Mouse (Mus musculus): ENCODE measurements around the gene Pigv. TPM values are rescaled to one million over a fixed set of nuclear protein-coding genes. Genes with fewer than 3 reads are reported as not detected.

Gene Pigv
- polyA plus RNA-seq, 1 experiment from 2014 or later, result 10.7 TPM

- no peak overlapping the region for H3K4me3 ChIP-seq (ENCODE audit: low read depth, low read length)
- H3K27me3 ChIP-seq (ENCODE audit: control insufficient read depth, insufficient read depth, low read length), result no peaks in the 10 kb centered on the region
- H3K9me3 ChIP-seq (ENCODE audit: control insufficient read depth, low read length), result no peaks in the 10 kb centered on the region
- no peak for ATAC-seq (ENCODE audit: low FRiP score)
- H3K27ac ChIP-seq (ENCODE audit: low read depth, low read length), result no peak overlapping the region
- no peak overlapping the region for H3K4me2 ChIP-seq (replicated peaks; ENCODE audit: low read depth, low read length)
- no peak overlapping the region for H3K9ac ChIP-seq (ENCODE audit: low read depth, low read length)
- WGBS, result 92% methylated on average over 11 of the region's 11 CpGs
- no peaks in the 10 kb centered on the region for H3K4me1 ChIP-seq (replicated peaks; ENCODE audit: control insufficient read depth, insufficient read depth, low read length)
- no peak for DNase-seq (ENCODE audit: low spot score)
- H3K36me3 ChIP-seq (ENCODE audit: control insufficient read depth, insufficient read depth, low read length), result 0 out of 2 replicates have a peak, but pooled peaks cover 4% of the 10 kb centered on the region
Measured at GRCm38 (mm10) chr4:133700905-133701368, 28.5 kb upstream of the Pigv start.

- ATAC-seq (ENCODE audit: low FRiP score) (no peak), DNase-seq (ENCODE audit: low spot score) (no peak)
- H3K4me3 ChIP-seq (ENCODE audit: low read depth, low read length), result no peak overlapping the region
- 91% methylated on average over 3 of the region's 3 CpGs for WGBS
- no peaks in the 10 kb centered on the region for H3K9me3 ChIP-seq (ENCODE audit: control insufficient read depth, low read length)
- no peaks in the 10 kb centered on the region for H3K4me1 ChIP-seq (replicated peaks; ENCODE audit: control insufficient read depth, insufficient read depth, low read length)
- no peak overlapping the region for H3K4me2 ChIP-seq (replicated peaks; ENCODE audit: low read depth, low read length)
- H3K27ac ChIP-seq (ENCODE audit: low read depth, low read length), result no peak overlapping the region
- H3K9ac ChIP-seq (ENCODE audit: low read depth, low read length), result no peak overlapping the region
- H3K36me3 ChIP-seq (ENCODE audit: control insufficient read depth, insufficient read depth, low read length), result peaks cover 22% of the 10 kb centered on the region
- H3K27me3 ChIP-seq (ENCODE audit: control insufficient read depth, insufficient read depth, low read length), result no peaks in the 10 kb centered on the region
Measured at GRCm38 (mm10) chr4:133695363-133695762, 22.9 kb upstream of the Pigv start.

DNA sequence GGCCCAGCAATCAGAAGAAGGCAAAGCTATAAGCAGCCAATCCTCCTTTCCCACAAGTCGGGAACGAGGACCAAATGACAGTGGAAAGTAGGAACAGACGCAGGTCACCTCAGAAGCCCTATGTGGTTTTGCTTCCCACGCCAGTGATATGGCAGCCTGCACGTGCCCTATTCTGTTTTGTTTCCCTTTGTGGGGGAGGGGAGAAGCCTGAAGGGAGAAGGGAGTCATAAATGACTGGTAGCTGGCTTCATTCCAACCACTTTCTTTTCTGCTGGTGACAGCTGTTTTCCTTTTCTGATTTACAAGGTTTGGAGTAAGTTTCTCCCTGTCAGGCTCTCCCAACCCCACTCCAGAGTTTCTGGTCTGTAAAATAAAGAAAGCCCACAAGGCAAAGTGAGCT lies 17.8 kb upstream of the Pigv start:
- no peak for DNase-seq (ENCODE audit: low spot score)
- no peak overlapping the region for H3K27ac ChIP-seq (ENCODE audit: low read depth, low read length)
- H3K9ac ChIP-seq (ENCODE audit: low read depth, low read length), result no peak overlapping the region
- no peaks in the 10 kb centered on the region for H3K27me3 ChIP-seq (ENCODE audit: control insufficient read depth, insufficient read depth, low read length)
- H3K36me3 ChIP-seq (ENCODE audit: control insufficient read depth, insufficient read depth, low read length), result peaks cover 56% of the 10 kb centered on the region
- no peak for ATAC-seq (ENCODE audit: low FRiP score)
- no peak overlapping the region for H3K4me3 ChIP-seq (ENCODE audit: low read depth, low read length)
- no peaks in the 10 kb centered on the region for H3K9me3 ChIP-seq (ENCODE audit: control insufficient read depth, low read length)
- WGBS, result 70% methylated on average over 5 of the region's 5 CpGs
- H3K4me1 ChIP-seq (replicated peaks; ENCODE audit: control insufficient read depth, insufficient read depth, low read length), result no peaks in the 10 kb centered on the region
- H3K4me2 ChIP-seq (replicated peaks; ENCODE audit: low read depth, low read length), result no peak overlapping the region

DNA sequence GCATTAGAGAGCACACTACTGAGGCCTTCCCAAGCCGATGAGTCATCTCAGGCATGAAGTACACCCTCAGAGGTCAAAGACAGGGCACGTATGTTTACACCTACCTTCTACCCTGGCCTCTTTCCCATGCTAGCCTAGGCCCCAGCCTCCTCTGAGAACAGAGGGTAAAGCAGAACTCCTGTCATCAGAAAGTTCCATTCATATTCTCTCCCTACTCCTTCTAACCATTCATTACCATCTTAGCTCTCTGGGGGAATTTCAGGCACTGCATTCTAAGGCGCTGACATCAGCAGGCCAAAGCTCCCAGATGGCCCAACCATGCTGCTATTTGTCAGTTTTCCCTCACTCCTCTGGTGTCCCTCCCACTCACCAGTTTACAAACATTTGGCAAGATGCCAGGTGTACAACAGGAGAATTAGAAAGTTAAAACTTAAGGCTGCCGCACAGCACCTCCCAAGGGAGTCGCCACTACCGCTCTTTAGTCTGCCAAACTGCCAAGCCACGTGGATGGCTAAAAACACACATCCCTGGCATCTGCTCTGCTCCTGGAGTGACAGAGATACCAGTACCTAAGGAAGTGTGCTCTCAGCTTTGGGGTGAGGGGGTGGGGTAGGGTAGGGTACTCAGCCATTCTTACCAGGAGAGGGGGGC lies 16.1 kb upstream of the Pigv start:
- ATAC-seq (ENCODE audit: low FRiP score) (no peak), DNase-seq (ENCODE audit: low spot score) (no peak)
- H3K4me2 ChIP-seq (replicated peaks; ENCODE audit: low read depth, low read length), result no peak overlapping the region
- no peaks in the 10 kb centered on the region for H3K27me3 ChIP-seq (ENCODE audit: control insufficient read depth, insufficient read depth, low read length)
- H3K4me1 ChIP-seq (replicated peaks; ENCODE audit: control insufficient read depth, insufficient read depth, low read length), result no peaks in the 10 kb centered on the region
- no peak overlapping the region for H3K4me3 ChIP-seq (ENCODE audit: low read depth, low read length)
- peaks cover 64% of the 10 kb centered on the region for H3K36me3 ChIP-seq (ENCODE audit: control insufficient read depth, insufficient read depth, low read length)
- H3K27ac ChIP-seq (ENCODE audit: low read depth, low read length), result no peak overlapping the region
- H3K9me3 ChIP-seq (ENCODE audit: control insufficient read depth, low read length), result no peaks in the 10 kb centered on the region
- WGBS, result 88% methylated on average over 7 of the region's 7 CpGs
- H3K9ac ChIP-seq (ENCODE audit: low read depth, low read length), result no peak overlapping the region

- Histone ChIP-seq H3K4me3 (ENCODE audit: low read depth, low read length) (no peak overlapping the region), H3K27me3 (ENCODE audit: control insufficient read depth, insufficient read depth, low read length) (no peaks in the 10 kb centered on the region), H3K9ac (ENCODE audit: low read depth, low read length) (no peak overlapping the region), H3K9me3 (ENCODE audit: control insufficient read depth, low read length) (no peaks in the 10 kb centered on the region), H3K4me1 (replicated peaks; ENCODE audit: control insufficient read depth, insufficient read depth, low read length) (no peaks in the 10 kb centered on the region), H3K36me3 (ENCODE audit: control insufficient read depth, insufficient read depth, low read length) (peaks cover 59% of the 10 kb centered on the region), H3K4me2 (replicated peaks; ENCODE audit: low read depth, low read length) (no peak overlapping the region), H3K27ac (ENCODE audit: low read depth, low read length) (no peak overlapping the region)
- no peak for DNase-seq (ENCODE audit: low spot score)
- ATAC-seq (ENCODE audit: low FRiP score), result no peak
- 92% methylated on average over 5 of the region's 5 CpGs for WGBS
Measured at GRCm38 (mm10) chr4:133687126-133687525, 14.7 kb upstream of the Pigv start.

- Histone ChIP-seq H3K9me3 (ENCODE audit: control insufficient read depth, low read length) (no peaks in the 10 kb centered on the region), H3K4me1 (replicated peaks; ENCODE audit: control insufficient read depth, insufficient read depth, low read length) (no peaks in the 10 kb centered on the region), H3K4me2 (replicated peaks; ENCODE audit: low read depth, low read length) (no peak overlapping the region), H3K9ac (ENCODE audit: low read depth, low read length) (no peak overlapping the region), H3K27me3 (ENCODE audit: control insufficient read depth, insufficient read depth, low read length) (no peaks in the 10 kb centered on the region), H3K4me3 (ENCODE audit: low read depth, low read length) (no peak overlapping the region), H3K36me3 (ENCODE audit: control insufficient read depth, insufficient read depth, low read length) (peaks cover 54% of the 10 kb centered on the region), H3K27ac (ENCODE audit: low read depth, low read length) (no peak overlapping the region)
- ATAC-seq (ENCODE audit: low FRiP score), result no peak
- DNase-seq (ENCODE audit: low spot score), result no peak
- 92% methylated on average over 11 of the region's 11 CpGs for WGBS
Measured at GRCm38 (mm10) chr4:133686512-133686911, 14.1 kb upstream of the Pigv start.

DNA sequence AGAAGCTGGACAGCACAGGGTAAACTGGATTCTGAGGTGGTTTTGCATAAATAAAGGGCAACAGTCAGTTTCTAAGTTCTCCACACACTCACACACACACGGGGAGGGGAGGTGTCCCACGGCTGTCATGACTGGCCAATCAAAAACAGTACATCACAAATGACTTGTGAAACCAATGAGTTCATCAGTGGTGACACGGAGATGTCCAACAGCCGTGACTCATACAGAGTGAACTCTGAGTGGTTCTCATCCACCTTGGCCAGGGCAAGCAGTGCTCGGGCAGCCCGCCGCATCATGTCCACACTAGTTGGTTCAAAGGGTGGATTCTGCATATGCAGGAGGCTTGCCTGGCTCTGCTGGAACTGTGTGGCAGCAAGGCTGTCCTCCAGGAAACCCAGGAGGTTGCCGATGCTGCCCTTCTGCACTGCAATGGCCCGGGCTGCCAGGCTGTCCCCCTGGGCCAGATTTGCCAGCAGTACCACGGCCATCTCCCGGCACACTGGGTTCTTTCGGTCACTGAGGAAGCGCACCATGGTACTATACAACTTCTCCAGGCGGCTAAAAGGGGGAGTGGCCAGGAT lies 7.8 kb upstream of the Pigv start:
- Histone ChIP-seq H3K36me3 (ENCODE audit: control insufficient read depth, insufficient read depth, low read length) (peaks cover 23% of the 10 kb centered on the region), H3K9me3 (ENCODE audit: control insufficient read depth, low read length) (no peaks in the 10 kb centered on the region), H3K9ac (ENCODE audit: low read depth, low read length) (no peak overlapping the region), H3K4me2 (replicated peaks; ENCODE audit: low read depth, low read length) (no peak overlapping the region), H3K4me3 (ENCODE audit: low read depth, low read length) (no peak overlapping the region), H3K27me3 (ENCODE audit: control insufficient read depth, insufficient read depth, low read length) (no peaks in the 10 kb centered on the region), H3K4me1 (replicated peaks; ENCODE audit: control insufficient read depth, insufficient read depth, low read length) (no peaks in the 10 kb centered on the region; the same call in none of the 2 replicates), H3K27ac (ENCODE audit: low read depth, low read length) (no peak overlapping the region)
- DNase-seq (ENCODE audit: low spot score) (no peak), ATAC-seq (ENCODE audit: low FRiP score) (no peak)
- WGBS, result 87% methylated on average over 14 of the region's 14 CpGs

- 94% methylated on average over 7 of the region's 7 CpGs for WGBS
- H3K27ac ChIP-seq (ENCODE audit: low read depth, low read length), result no peak overlapping the region
- no peaks in the 10 kb centered on the region; the same call in none of the 2 replicates for H3K4me1 ChIP-seq (replicated peaks; ENCODE audit: control insufficient read depth, insufficient read depth, low read length)
- no peak overlapping the region for H3K9ac ChIP-seq (ENCODE audit: low read depth, low read length)
- no peaks in the 10 kb centered on the region for H3K27me3 ChIP-seq (ENCODE audit: control insufficient read depth, insufficient read depth, low read length)
- H3K9me3 ChIP-seq (ENCODE audit: control insufficient read depth, low read length), result no peaks in the 10 kb centered on the region
- DNase-seq (ENCODE audit: low spot score), result no peak
- H3K4me3 ChIP-seq (ENCODE audit: low read depth, low read length), result no peak overlapping the region
- H3K36me3 ChIP-seq (ENCODE audit: control insufficient read depth, insufficient read depth, low read length), result peaks cover 16% of the 10 kb centered on the region
- no peak for ATAC-seq (ENCODE audit: low FRiP score)
- H3K4me2 ChIP-seq (replicated peaks; ENCODE audit: low read depth, low read length), result no peak overlapping the region
Measured at GRCm38 (mm10) chr4:133679629-133680028, 7.2 kb upstream of the Pigv start.

DNA sequence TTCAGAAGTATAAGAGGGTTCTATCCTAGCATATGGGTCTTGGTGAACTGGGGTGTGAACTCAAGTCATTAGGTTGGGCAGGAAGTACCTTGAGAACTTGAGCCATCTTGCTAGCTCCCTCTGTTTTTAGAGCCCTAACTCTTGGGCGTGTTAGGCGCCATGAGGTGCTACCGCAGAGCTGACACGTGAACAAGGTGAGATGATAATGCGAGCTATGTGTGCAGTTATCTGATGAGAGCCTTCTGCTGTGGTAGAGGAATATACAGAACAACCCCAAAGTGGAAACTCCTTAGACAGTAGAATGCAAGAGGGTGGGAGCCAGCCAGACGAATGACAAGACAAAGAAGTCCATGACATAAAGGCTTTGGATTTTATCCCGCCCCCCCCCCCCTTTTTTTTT lies 4.8 kb upstream of the Pigv start:
- ATAC-seq (ENCODE audit: low FRiP score) (no peak), DNase-seq (ENCODE audit: low spot score) (no peak)
- Histone ChIP-seq H3K9ac (ENCODE audit: low read depth, low read length) (no peak overlapping the region), H3K4me3 (ENCODE audit: low read depth, low read length) (no peak overlapping the region), H3K36me3 (ENCODE audit: control insufficient read depth, insufficient read depth, low read length) (peaks cover 9% of the 10 kb centered on the region), H3K27ac (ENCODE audit: low read depth, low read length) (no peak overlapping the region), H3K4me2 (replicated peaks; ENCODE audit: low read depth, low read length) (no peak overlapping the region), H3K9me3 (ENCODE audit: control insufficient read depth, low read length) (no peaks in the 10 kb centered on the region), H3K27me3 (ENCODE audit: control insufficient read depth, insufficient read depth, low read length) (no peaks in the 10 kb centered on the region), H3K4me1 (replicated peaks; ENCODE audit: control insufficient read depth, insufficient read depth, low read length) (peaks cover 3% of the 10 kb centered on the region)
- 80% methylated on average over 7 of the region's 7 CpGs for WGBS

Measured in hindbrain, embryonic 11.5 days (tissue).